Mouse (Mus musculus) kidney, embryonic 16.5 days (tissue): ENCODE data around the gene Gcm2. TPM values are rescaled to one million over a fixed set of nuclear protein-coding genes. Genes with fewer than 3 reads are reported as not detected.

Experiments used
- polyA plus RNA-seq: library from polyadenylated mRNA; unstranded; fragments of >200 nt; fragmentation: Nextera tagmentation; extraction: Ambion mirVana; gene quantifications from 2 replicates; pipeline ENCODE4 v1.2.1, GENCODE M21; 2015

The Gcm2 gene
- polyA plus RNA-seq, 1 experiment from 2014 or later, result not detected

Other genes with a start within 250 kb of the Gcm2 start
- 68.5 and 69.2 TPM in 2 replicates for gene Pak1ip1, start 110.0 kb downstream of the Gcm2 start, polyA plus RNA-seq
- gene Tmem14c, start 94.7 kb downstream of the Gcm2 start, polyA plus RNA-seq, result 216 and 224 TPM in 2 replicates
- 0.46 and 0.70 TPM in 2 replicates for gene Mak, start 31.3 kb downstream of the Gcm2 start, polyA plus RNA-seq
- not detected in 2 replicates for gene Sycp2l, start 3.3 kb upstream of the Gcm2 start, polyA plus RNA-seq
- gene Elovl2, start 109.4 kb upstream of the Gcm2 start, polyA plus RNA-seq, result 23.3 and 23.7 TPM in 2 replicates
- 10.0 and 10.8 TPM in 2 replicates for gene Smim13, start 138.8 kb upstream of the Gcm2 start, polyA plus RNA-seq
- gene Gm17364, start 162.9 kb upstream of the Gcm2 start, polyA plus RNA-seq, result not detected in 2 replicates